Mouse (Mus musculus) forelimb bud, embryonic 11.5 days (tissue): ENCODE measurements at regions not wholly inside any gene's neighbourhood (a gene's known extent, or its start where the extent isn't known, plus 50 kb on each side); places are given as distances from the start of the nearest gene placed in this dataset.

Source experiments
- DNase-seq: peaks from one replicate; pipeline ENCODE4 v3.0.0-alpha.2; 2012; ENCODE audit warnings: low read depth, low spot score

GRCm38 (mm10) chr2:93135324-93135723 is 52.0 kb upstream of the Trp53i11 start:
- DNase-seq, result no peak

GRCm38 (mm10) chr2:93133301-93133971 is 53.9 kb upstream of the Trp53i11 start:
- DNase-seq, result no peak

- DNase-seq, result no peak
Observed at GRCm38 (mm10) chr2:93131825-93132623, 55.3 kb upstream of the Trp53i11 start.

GRCm38 (mm10) chr2:93131236-93131635 is 56.1 kb upstream of the Trp53i11 start:
- DNase-seq, result no peak

GRCm38 (mm10) chr2:93129176-93129575 is 58.2 kb upstream of the Trp53i11 start:
- no peak for DNase-seq

- no peak for DNase-seq
Observed at GRCm38 (mm10) chr2:93126595-93127165, 60.7 kb upstream of the Trp53i11 start.

- DNase-seq, result no peak
Observed at GRCm38 (mm10) chr2:93126112-93126511, 61.2 kb upstream of the Trp53i11 start.

GRCm38 (mm10) chr2:93124866-93125467 is 62.4 kb upstream of the Trp53i11 start:
- no peak for DNase-seq

- no peak for DNase-seq
Observed at GRCm38 (mm10) chr2:93123829-93124228, 63.5 kb upstream of the Trp53i11 start.

- no peak for DNase-seq
Observed at GRCm38 (mm10) chr2:93120386-93120785, 67.0 kb upstream of the Trp53i11 start.

- no peak for DNase-seq
Observed at GRCm38 (mm10) chr2:93119001-93119400, 68.3 kb upstream of the Trp53i11 start.

- DNase-seq, result peak; percentile 31
Observed at GRCm38 (mm10) chr2:93115303-93115702, 69.3 kb upstream of the Prdm11 start.

GRCm38 (mm10) chr2:93113929-93114328 is 68.0 kb upstream of the Prdm11 start:
- no peak for DNase-seq

GRCm38 (mm10) chr2:93112320-93112719 is 66.4 kb upstream of the Prdm11 start:
- DNase-seq, result no peak

- DNase-seq, result no peak
Observed at GRCm38 (mm10) chr2:93110898-93111297, 64.9 kb upstream of the Prdm11 start.

- DNase-seq, result no peak
Observed at GRCm38 (mm10) chr2:93106581-93106980, 60.6 kb upstream of the Prdm11 start.

- DNase-seq, result no peak
Observed at GRCm38 (mm10) chr2:93101991-93102390, 56.0 kb upstream of the Prdm11 start.

- no peak for DNase-seq
Observed at GRCm38 (mm10) chr2:93099780-93100179, 53.8 kb upstream of the Prdm11 start.

GRCm38 (mm10) chr2:93097016-93097415 is 51.0 kb upstream of the Prdm11 start:
- DNase-seq, result no peak

- no peak for DNase-seq
Observed at GRCm38 (mm10) chr2:93096078-93096729, 50.2 kb upstream of the Prdm11 start.
